10 mouse cellular contexts compared by ENCODE assay signal in the genomic region with DNA sequence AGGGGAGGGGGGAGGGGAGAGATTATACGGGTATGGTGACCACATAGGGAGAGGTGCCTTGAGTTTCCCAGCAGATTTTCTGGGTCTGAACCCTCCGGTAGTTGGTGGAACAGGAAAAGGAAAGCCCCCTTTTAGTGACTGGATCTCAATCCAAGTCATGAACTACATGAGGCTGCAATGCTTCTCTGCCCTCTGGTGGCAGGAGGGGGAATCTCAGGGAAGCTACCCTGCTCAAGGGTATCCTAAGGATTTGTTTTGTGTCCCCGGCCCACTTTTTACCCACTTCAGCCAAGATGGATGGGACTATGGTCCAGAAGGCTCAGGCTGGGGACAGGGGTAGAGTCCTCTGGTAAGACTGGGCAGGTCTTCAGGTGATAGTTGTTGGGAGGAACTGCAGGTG. TPM values are rescaled to one million over a fixed set of nuclear protein-coding genes. Genes with fewer than 3 reads are reported as not detected.
A peak's percentile ranks its signal among the peaks of the same experiment; 100 is the strongest.
DNase-seq lines count a peak whose midpoint lies in the region; ATAC-seq and TF ChIP-seq lines count a peak whose summit lies in the region.
"Had no signal": no experiment of that assay in that cellular context is flagged by ENCODE, and none has a peak within 500 bp of the region (broad histone marks: within the 10 kb centered on the region; RNA-seq: fewer than 3 reads in every experiment).

No protein-coding gene starts in this region.

- intact Hi-C loops in heart, postnatal 14 days (cut with DNase I): loop anchor here (2.0 to 5.0 kb wide), 3 partner anchors 34 to 174 kb away; partner anchors contain the start of genes Ciao1 and Tmem127
- intact Hi-C loops in left cerebral cortex, postnatal 14 days (cut with DNase I): loop anchor here (5.0 kb wide), 1 partner anchor 94 kb away; the partner anchor contains the start of genes Ciao1 and Tmem127

- H3K27me3 ChIP-seq in intestine, embryonic 14.5 days (replicated peaks; ENCODE audit: control insufficient read depth, insufficient read depth, low read length): peaks cover 23% of the 10 kb centered on the region
- peaks cover 17% of the 10 kb centered on the region for H3K27me3 ChIP-seq in intestine, embryonic 15.5 days (replicated peaks)
- peaks cover 41% of the 10 kb centered on the region for H3K27me3 ChIP-seq in G1E (ENCODE audit: insufficient read depth, low read length)
- H3K27me3 ChIP-seq in midbrain, postnatal 0 days (ENCODE audit: insufficient read depth, low read length): peaks cover 4% of the 10 kb centered on the region; the same call in 1 of the 2 replicates

- 13% methylated on average over 3 of the region's 3 CpGs for WGBS in intestine, embryonic 14.5 days
- WGBS in intestine, embryonic 15.5 days: 13% methylated on average over 3 of the region's 3 CpGs
- 16% methylated on average over 3 of the region's 3 CpGs for WGBS in midbrain, postnatal 0 days

- TF ChIP-seq CTCF in G1E (IDR thresholded peaks at IDR 0.05; ENCODE audit: low read depth, low read length): peak; percentile 93
- peak; percentile 78 for TF ChIP-seq CTCF in midbrain, postnatal 0 days (IDR thresholded peaks at IDR 0.05)

- H3K4me3 ChIP-seq in intestine, embryonic 14.5 days (ENCODE audit: low read depth, low read length): no peak overlapping the region
- no peak overlapping the region for H3K4me3 ChIP-seq in intestine, embryonic 15.5 days (replicated peaks)
- no peak overlapping the region for H3K4me3 ChIP-seq in G1E (ENCODE audit: low read depth, low read length)
- no peak overlapping the region for H3K4me3 ChIP-seq in midbrain, postnatal 0 days (ENCODE audit: low read depth, low read length)

- no peak for ATAC-seq in intestine, embryonic 14.5 days (replicated peaks; ENCODE audit: low FRiP score, low TSS enrichment, low read depth)
- no peak for ATAC-seq in intestine, embryonic 15.5 days
- ATAC-seq in G1E (ENCODE audit: extremely low read depth, insufficient number of reproducible peaks, low FRiP score, poor library complexity, severe bottlenecking): no peak
- ATAC-seq in midbrain, postnatal 0 days (ENCODE audit: low FRiP score): no peak

- H3K9me3 ChIP-seq in intestine, embryonic 14.5 days (ENCODE audit: control insufficient read depth, low read length): no peaks in the 10 kb centered on the region
- no peaks in the 10 kb centered on the region for H3K9me3 ChIP-seq in intestine, embryonic 15.5 days
- H3K9me3 ChIP-seq in G1E (replicated peaks): peaks cover 4% of the 10 kb centered on the region
- no peaks in the 10 kb centered on the region for H3K9me3 ChIP-seq in midbrain, postnatal 0 days (ENCODE audit: low read length)

- no peak overlapping the region for H3K4me2 ChIP-seq in intestine, embryonic 14.5 days (ENCODE audit: low read length)
- no peak overlapping the region for H3K4me2 ChIP-seq in intestine, embryonic 15.5 days (replicated peaks)
- no peak overlapping the region for H3K4me2 ChIP-seq in midbrain, postnatal 0 days (ENCODE audit: low read depth, low read length, poor library complexity, severe bottlenecking)

- H3K27ac ChIP-seq in intestine, embryonic 14.5 days (ENCODE audit: low read depth): no peak overlapping the region
- H3K27ac ChIP-seq in intestine, embryonic 15.5 days: no peak overlapping the region
- H3K27ac ChIP-seq in midbrain, postnatal 0 days (ENCODE audit: low read depth, low read length): no peak overlapping the region

- DNase-seq in intestine, embryonic 14.5 days (ENCODE audit: low spot score): peak; percentile 82
- peak; percentile 42 for DNase-seq in G1E (ENCODE audit: low spot score)
- peak; percentile 20 for DNase-seq in cerebellum, adult 9-11 months
- peak; percentile 61 to 73 for DNase-seq in heart, postnatal 14 days
- peak; percentile 47 to 64 for DNase-seq in left cerebral cortex, postnatal 14 days (ENCODE audit: low spot score in 2 of 2)
- peak; percentile 34 for DNase-seq in midbrain, postnatal 0 days (ENCODE audit: low spot score)
- DNase-seq in thymus, postnatal 10 days (ENCODE audit: low spot score in 2 of 2): peak; percentile 71 to 86

- H3K9ac ChIP-seq in intestine, embryonic 14.5 days (ENCODE audit: low read length): no peak overlapping the region
- no peak overlapping the region for H3K9ac ChIP-seq in intestine, embryonic 15.5 days
- H3K9ac ChIP-seq in midbrain, postnatal 0 days (replicated peaks; ENCODE audit: low read length, poor library complexity, severe bottlenecking): no peak overlapping the region

- H3K4me1 ChIP-seq in intestine, embryonic 14.5 days (replicated peaks; ENCODE audit: control insufficient read depth, insufficient read depth, low read length): 0 out of 2 replicates have a peak, but pooled peaks cover 3% of the 10 kb centered on the region
- H3K4me1 ChIP-seq in intestine, embryonic 15.5 days (replicated peaks): peaks cover 3% of the 10 kb centered on the region; the same call in 1 of the 2 replicates
- no peaks in the 10 kb centered on the region; the same call in 1 of the 2 replicates for H3K4me1 ChIP-seq in G1E (ENCODE audit: insufficient read depth, low read depth, low read length)
- no peaks in the 10 kb centered on the region for H3K4me1 ChIP-seq in midbrain, postnatal 0 days (ENCODE audit: insufficient read depth, low read length)

- no peaks in the 10 kb centered on the region for H3K36me3 ChIP-seq in intestine, embryonic 14.5 days (ENCODE audit: control insufficient read depth, insufficient read depth, low read length)
- no peaks in the 10 kb centered on the region for H3K36me3 ChIP-seq in intestine, embryonic 15.5 days
- H3K36me3 ChIP-seq in G1E (replicated peaks): no peaks in the 10 kb centered on the region
- no peaks in the 10 kb centered on the region for H3K36me3 ChIP-seq in midbrain, postnatal 0 days (ENCODE audit: insufficient read depth, low read length)

RNA-seq across cellular contexts. Expression of gene Astl, which starts 2.7 kb away (rescaled TPM):
- polyA plus RNA-seq in intestine, embryonic 14.5 days (2014; fragmentation: Nextera tagmentation; extraction: Ambion mirVana): not detected in 2 replicates
- not detected in 2 replicates for polyA plus RNA-seq in intestine, embryonic 15.5 days (2015; fragmentation: Nextera tagmentation; extraction: Ambion mirVana)
- total RNA-seq in G1E (2014; fragmentation: Nextera tagmentation) (not detected in 2 replicates), G1E (2017) (0.11 and 0.12 TPM in 2 replicates)
- not detected in 2 replicates for polyA plus RNA-seq in G1E (2012)
- total RNA-seq in heart, postnatal 14 days (2021): not detected
- not detected for total RNA-seq in left cerebral cortex, postnatal 14 days (2021)
- total RNA-seq in midbrain, postnatal 0 days (2014; rRNA removed): not detected in 2 replicates
- not detected in 2 replicates for polyA plus RNA-seq in midbrain, postnatal 0 days (2015; fragmentation: Nextera tagmentation; extraction: Ambion mirVana)
- total RNA-seq: layer of hippocampus, postnatal 14 days had no signal
- polyA plus RNA-seq: stomach, embryonic 16.5 days had no signal

RNA-seq across cellular contexts. Expression of gene Dusp2, which starts 5.2 kb away (rescaled TPM):
- 2.5 and 4.5 TPM in 2 replicates for polyA plus RNA-seq in intestine, embryonic 14.5 days (2014; fragmentation: Nextera tagmentation; extraction: Ambion mirVana)
- polyA plus RNA-seq in intestine, embryonic 15.5 days (2015; fragmentation: Nextera tagmentation; extraction: Ambion mirVana): 4.5 and 5.2 TPM in 2 replicates
- not detected in 2 replicates for total RNA-seq in G1E (2014; fragmentation: Nextera tagmentation)
- total RNA-seq in G1E (2017): 0.11 and 0.23 TPM in 2 replicates
- 0.04 TPM in 1 of 2 replicates, not detected in the other for polyA plus RNA-seq in G1E (2012)
- total RNA-seq in heart, postnatal 14 days (2021): 1 to 10 TPM; 1.0 to 4.0 TPM
- 1 to 10 TPM; 2.8 to 4.1 TPM for total RNA-seq in left cerebral cortex, postnatal 14 days (2021)
- 10.8 and 18.0 TPM in 2 replicates for total RNA-seq in midbrain, postnatal 0 days (2014; rRNA removed)
- polyA plus RNA-seq in midbrain, postnatal 0 days (2015; fragmentation: Nextera tagmentation; extraction: Ambion mirVana): 23.0 and 23.6 TPM in 2 replicates

RNA-seq across cellular contexts. Expression of gene Adra2b, which starts 21.8 kb away (rescaled TPM):
- 0.66 and 0.85 TPM in 2 replicates for polyA plus RNA-seq in intestine, embryonic 14.5 days (2014; fragmentation: Nextera tagmentation; extraction: Ambion mirVana)
- 1.3 and 1.7 TPM in 2 replicates for polyA plus RNA-seq in intestine, embryonic 15.5 days (2015; fragmentation: Nextera tagmentation; extraction: Ambion mirVana)
- total RNA-seq in G1E (2014; fragmentation: Nextera tagmentation): not detected in 2 replicates
- 0.05 TPM in 1 of 2 replicates, not detected in the other for total RNA-seq in G1E (2017)
- not detected in 2 replicates for polyA plus RNA-seq in G1E (2012)
- total RNA-seq in heart, postnatal 14 days (2021): 1 to 10 TPM; 1.4 to 1.9 TPM
- under 1 TPM; 0.42 to 0.46 TPM for total RNA-seq in left cerebral cortex, postnatal 14 days (2021)
- 0.66 and 0.71 TPM in 2 replicates for total RNA-seq in midbrain, postnatal 0 days (2014; rRNA removed)
- 0.54 and 0.68 TPM in 2 replicates for polyA plus RNA-seq in midbrain, postnatal 0 days (2015; fragmentation: Nextera tagmentation; extraction: Ambion mirVana)

Comparison
In these comparisons a context has a peak if more than half of its experiments do, and no peak if none do; other contexts are left out.
1. DNase-seq: peak in every context shown above with its lines; median percentile 82 in intestine, embryonic 14.5 days; 78 in thymus, postnatal 10 days; 67 in heart, postnatal 14 days; 56 in left cerebral cortex, postnatal 14 days; 42 in G1E; 34 in midbrain, postnatal 0 days; 20 in cerebellum, adult 9-11 months.